Comparison of ENCODE assay signal across 31 mouse cellular contexts in genomic region chrX:9810101-9810500, GRCm38 (mm10). TPM values are rescaled to one million over a fixed set of nuclear protein-coding genes. Genes with fewer than 3 reads are reported as not detected.
"Had no signal": no experiment of that assay in that cellular context is flagged by ENCODE, and none has a peak within 500 bp of the region (broad histone marks: within the 10 kb centered on the region; RNA-seq: fewer than 3 reads in every experiment).

No protein-coding gene starts in this region.

- DNase-seq: gastrocnemius, adult 2 months; gastrocnemius, postnatal 10 days; gastrocnemius, postnatal 25 days; heart, adult 18-20 months; heart, postnatal 10 days; heart, postnatal 4 days; kidney, adult 11 months; kidney, postnatal 14 days; kidney, postnatal 36 days; layer of hippocampus, adult 9-11 months; layer of hippocampus, postnatal 36 days; liver; liver, embryonic 13.5 days had no signal

- ATAC-seq: hindbrain, embryonic 16.5 days; inflammation-experienced regulatory T-cells, adult 6 months; intestine, embryonic 15.5 days had no signal

RNA-seq across cellular contexts. Expression of gene Hypm, which starts 36.6 kb away (rescaled TPM):
- polyA plus RNA-seq: heart, embryonic 10.5 days; heart, embryonic 12.5 days; heart, embryonic 14.5 days; heart, embryonic 16.5 days; hindbrain, embryonic 10.5 days; hindbrain, embryonic 12.5 days; hindbrain, embryonic 14.5 days; hindbrain, embryonic 16.5 days; inflammation-experienced regulatory T-cells, adult 6 months; intestine, embryonic 15.5 days; kidney, adult 2 months; kidney, embryonic 15.5 days; kidney, postnatal 0 days; large intestine, adult 2 months; limb, embryonic 10.5 days; limb, embryonic 12.5 days; limb, embryonic 14.5 days; liver, embryonic 11.5 days; liver, embryonic 13.5 days had no signal

RNA-seq across cellular contexts. Expression of gene H2al3, which starts 39.4 kb away (rescaled TPM):
- polyA plus RNA-seq: heart, embryonic 10.5 days; heart, embryonic 12.5 days; heart, embryonic 14.5 days; heart, embryonic 16.5 days; hindbrain, embryonic 10.5 days; hindbrain, embryonic 12.5 days; hindbrain, embryonic 14.5 days; hindbrain, embryonic 16.5 days; inflammation-experienced regulatory T-cells, adult 6 months; intestine, embryonic 15.5 days; kidney, adult 2 months; kidney, embryonic 15.5 days; kidney, postnatal 0 days; large intestine, adult 2 months; limb, embryonic 10.5 days; limb, embryonic 12.5 days; limb, embryonic 14.5 days; liver, embryonic 11.5 days; liver, embryonic 13.5 days had no signal
